Mouse (Mus musculus): Measurements from ENCODE around the gene Slc13a4.

The Slc13a4 gene

GRCm38 (mm10) chr6:35256691-35257090 lies 51.2 kb downstream of the Slc13a4 start:
- peak; percentile 52 for DNase-seq (ENCODE audit: low spot score)

DNA sequence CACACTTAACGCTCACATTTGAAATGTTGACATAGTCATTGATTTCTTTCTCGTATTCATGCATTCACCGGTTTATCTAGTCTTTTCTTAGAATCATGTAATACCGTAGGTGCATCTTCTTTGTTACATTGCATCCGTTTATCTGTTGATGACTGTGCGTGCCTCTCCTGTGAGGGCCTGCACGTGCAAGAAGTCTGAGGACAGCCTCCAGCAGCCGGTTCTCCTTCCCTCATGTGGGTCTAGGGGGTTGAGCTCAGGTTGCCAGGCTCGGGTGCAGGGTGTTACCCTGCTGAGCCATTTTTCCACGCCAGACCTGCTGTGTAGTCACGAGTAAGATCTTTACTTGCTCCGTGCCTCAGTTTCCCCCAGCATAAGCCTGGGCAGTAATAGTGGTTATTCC lies 52.9 kb downstream of the Slc13a4 start:
- DNase-seq (ENCODE audit: low spot score), result peak; percentile 45

DNA sequence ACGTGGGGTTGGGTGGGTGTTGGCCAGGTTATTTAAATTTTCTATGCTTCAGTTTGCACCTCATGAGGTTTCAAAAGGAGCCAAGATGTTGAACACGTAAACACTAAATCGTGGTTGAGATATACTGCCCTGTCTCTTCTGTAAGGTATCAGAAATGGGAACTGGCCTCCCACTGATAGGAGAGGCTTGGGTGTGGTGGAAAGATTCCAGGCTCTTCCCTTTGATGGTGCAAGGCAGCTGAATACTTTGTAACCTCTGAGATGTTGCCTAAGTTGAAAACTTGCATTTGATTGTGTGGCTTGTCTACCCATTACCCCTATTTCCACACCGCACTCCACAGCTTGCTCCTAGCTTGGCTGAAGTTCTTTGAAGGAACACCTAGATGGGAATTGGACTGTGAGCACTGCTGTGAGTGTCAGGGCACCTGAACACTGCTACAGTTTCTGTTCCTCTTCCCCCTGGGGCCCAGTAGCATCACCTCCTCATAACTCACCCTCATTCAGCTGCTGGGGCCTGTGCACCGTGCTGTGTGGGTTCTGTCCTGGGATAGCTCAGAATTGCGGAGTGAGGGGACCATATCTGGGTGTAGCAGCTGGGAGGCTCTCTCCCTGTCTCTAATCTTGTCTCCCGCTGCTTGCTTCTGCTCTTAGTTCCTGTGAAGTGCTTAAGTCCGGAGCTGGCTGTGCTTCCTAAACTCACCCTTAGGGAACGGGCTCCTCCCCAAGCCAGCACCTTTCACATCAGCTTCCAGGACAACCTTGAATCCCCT lies 53.6 kb downstream of the Slc13a4 start:
- peak; percentile 51 for DNase-seq (ENCODE audit: low spot score)

- peak; percentile 27 for DNase-seq (ENCODE audit: low spot score)
These were observed 54.5 kb downstream of the Slc13a4 start for GRCm38 (mm10) chr6:35253474-35253873.

GRCm38 (mm10) chr6:35252477-35253346 lies 55.2 kb downstream of the Slc13a4 start:
- peak; percentile 97 for DNase-seq (ENCODE audit: low spot score)

DNA sequence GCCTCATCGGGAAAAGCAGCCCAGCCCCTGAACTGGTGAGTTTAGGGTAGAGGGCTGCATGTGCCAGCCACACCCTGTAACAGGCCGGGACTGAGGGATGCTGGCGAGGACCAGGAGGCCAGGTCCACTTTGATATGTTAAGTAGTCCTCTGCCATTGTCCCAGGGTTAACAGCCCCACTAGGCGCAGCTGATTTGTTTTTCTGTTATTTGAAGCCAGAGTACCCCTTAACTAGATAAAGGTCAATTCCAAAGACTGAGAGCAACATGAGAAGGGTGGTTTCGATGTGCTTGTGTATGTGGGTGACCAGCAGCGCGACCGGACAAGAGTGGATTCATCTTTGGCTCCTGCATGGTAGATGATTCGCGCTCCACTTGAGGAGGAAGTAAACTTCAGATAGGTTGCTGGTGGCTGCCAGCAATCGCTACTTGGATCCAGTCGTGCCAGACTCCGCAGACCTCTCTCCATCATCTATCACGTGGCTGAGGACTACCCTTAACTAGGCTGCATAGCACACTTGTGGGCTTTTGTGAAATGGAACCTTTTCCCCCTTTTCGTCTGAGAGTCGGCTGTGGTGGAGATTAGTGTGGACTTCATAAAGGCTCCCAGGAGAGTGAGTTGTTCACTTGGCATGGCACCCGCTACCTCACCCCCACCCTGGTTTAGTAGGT lies 56.0 kb downstream of the Slc13a4 start:
- DNase-seq (ENCODE audit: low spot score), result peak; percentile 42

DNA sequence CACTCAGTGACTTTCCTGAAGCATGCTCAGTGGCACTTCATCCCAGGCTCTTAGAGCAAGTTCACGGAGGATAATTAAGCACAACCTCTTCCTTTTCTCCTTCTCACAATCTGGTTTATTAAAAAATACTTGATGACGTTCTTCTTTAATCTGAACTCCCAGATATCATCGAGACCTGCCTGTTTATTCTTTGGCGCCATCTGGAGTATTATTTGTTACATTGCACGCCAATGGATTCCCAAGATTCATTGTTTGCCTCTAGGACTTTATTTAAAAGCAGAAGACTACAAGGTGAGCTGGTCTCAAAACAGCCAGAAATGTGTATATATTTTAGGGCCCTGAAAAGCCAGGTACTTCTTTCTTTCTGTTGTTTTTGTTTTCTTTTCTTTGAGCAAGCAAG lies 62.8 kb downstream of the Slc13a4 start:
- no peak for DNase-seq (ENCODE audit: low spot score)

DNA sequence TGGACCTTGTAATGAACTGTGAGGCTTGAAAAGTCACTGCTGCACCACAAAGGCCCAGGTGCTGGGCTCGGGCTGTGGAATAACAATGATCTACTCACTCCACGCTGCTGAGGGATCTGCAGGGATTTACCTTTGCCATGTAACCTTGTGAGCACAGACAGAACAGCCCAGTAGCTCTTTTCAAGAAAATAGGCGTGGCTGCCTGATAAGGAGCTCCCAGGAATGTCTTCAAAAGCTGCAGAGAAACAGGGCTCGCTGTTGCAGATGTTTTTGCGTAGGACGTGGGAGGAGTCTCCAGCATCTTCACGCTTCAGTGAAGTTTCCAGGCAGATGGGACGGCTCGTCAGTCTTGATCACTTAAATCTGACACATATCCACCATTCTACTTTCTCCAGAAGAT lies 63.9 kb downstream of the Slc13a4 start:
- no peak for DNase-seq (ENCODE audit: low spot score)

- no peak for DNase-seq (ENCODE audit: low spot score)
These were observed 64.7 kb downstream of the Slc13a4 start for GRCm38 (mm10) chr6:35243252-35243651.

GRCm38 (mm10) chr6:35236108-35236785 lies 71.7 kb downstream of the Slc13a4 start:
- DNase-seq (ENCODE audit: low spot score), result no peak

- DNase-seq (ENCODE audit: low spot score), result no peak
These were observed 78.5 kb downstream of the Slc13a4 start for GRCm38 (mm10) chr6:35229415-35229814.

DNA sequence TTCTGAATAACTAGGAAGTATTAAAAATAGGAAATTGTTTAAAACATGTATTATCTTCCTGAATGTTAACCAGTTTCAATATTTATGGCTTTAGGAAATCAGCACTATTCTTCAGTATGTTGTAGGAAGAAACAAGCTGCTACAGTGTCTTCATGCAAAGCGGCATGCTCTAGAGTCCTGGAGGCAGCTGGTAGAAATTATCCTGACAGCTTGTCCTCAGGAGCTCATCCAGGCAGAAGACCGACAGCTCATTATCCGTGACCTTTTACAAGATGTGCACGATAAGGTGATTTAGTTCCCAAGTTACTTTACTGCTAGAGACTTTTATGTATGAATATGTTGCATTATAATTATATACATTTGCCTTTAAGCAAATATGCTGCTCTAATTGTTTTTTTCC lies 82.2 kb downstream of the Slc13a4 start:
- DNase-seq (ENCODE audit: low spot score), result no peak
